Mouse (Mus musculus) embryonic fibroblast, embryonic 13.5 days (primary cell): ENCODE measurements around the gene Klra6. TPM values are rescaled to one million over a fixed set of nuclear protein-coding genes. Genes with fewer than 3 reads are reported as not detected.
"Not testable (repeated sequence)": the region's sequence is repeated elsewhere in the genome, so short reads cannot be mapped to it uniquely, and the experiment has no call there.

Source experiments
- H3K27ac ChIP-seq: 2 replicates; pipeline ENCODE4 v1.5.1; 2012; ENCODE audit warnings: low read length, control low read depth, inconsistent platforms; ENCODE audit not compliant: insufficient read depth
- H3K4me1 ChIP-seq: 2 replicates; pipeline ENCODE4 v1.6.1; 2011; ENCODE audit warnings: low read length; ENCODE audit not compliant: control insufficient read depth, insufficient read depth
- H3K4me3 ChIP-seq: 2 replicates; pipeline ENCODE4 v1.5.1; 2011; ENCODE audit warnings: mild to moderate bottlenecking, control low read depth, low read length; ENCODE audit not compliant: insufficient read depth
- CTCF ChIP-seq: IDR thresholded peaks from 2 replicates; pipeline ENCODE4 v1.5.1; 2011; ENCODE audit warnings: mild to moderate bottlenecking, control low read depth, low read length, moderate library complexity, borderline replicate concordance; ENCODE audit not compliant: insufficient read depth
- POLR2A ChIP-seq: IDR thresholded peaks from 2 replicates; pipeline ENCODE4 v1.6.1; 2011; ENCODE audit warnings: low read depth, mild to moderate bottlenecking, control low read depth, low read length, moderate library complexity
- polyA plus RNA-seq: library from polyadenylated mRNA; stranded (reverse); fragments of >200 nt; gene quantifications from 2 replicates; pipeline ENCODE4 v1.2.4, GENCODE M21; 2011; ENCODE audit warnings: low read depth; ENCODE audit not compliant: missing spikeins, insufficient read length

Klra6 gene
- polyA plus RNA-seq: not detected in 2 replicates

GRCm38 (mm10) chr6:130026854-130027253 is at the start of gene Klra6:
Gene Klra6, minus strand, starts transcription at chr6:130026954.
- TF ChIP-seq POLR2A (no peak), CTCF (no peak)
- H3K4me3 ChIP-seq: no peak within 1 kb of the TSS
- no peak within 1 kb of the TSS for H3K27ac ChIP-seq

GRCm38 (mm10) chr6:130067171-130067570 is 40.4 kb upstream of the Klra6 start, which contains the start of gene Klra4:
Gene Klra4, minus strand, starts transcription at chr6:130067271.
- not testable (repeated sequence) for H3K4me1 ChIP-seq, H3K27ac ChIP-seq, H3K4me3 ChIP-seq

More at GRCm38 (mm10) chr6:130026854-130027253, at the start of gene Klra6:
- H3K4me1 ChIP-seq: no peaks in the 10 kb centered on the region

GRCm38 (mm10) chr6:130065196-130065595 is 38.4 kb upstream of the Klra6 start:
- Histone ChIP-seq H3K4me3 (no peak overlapping the region), H3K27ac (no peak overlapping the region), H3K4me1 (no peaks in the 10 kb centered on the region)
- no peak for TF ChIP-seq POLR2A
- no peak for TF ChIP-seq CTCF

GRCm38 (mm10) chr6:130035146-130035545 is 8.4 kb upstream of the Klra6 start:
- not testable (repeated sequence) for H3K4me3 ChIP-seq, H3K27ac ChIP-seq, H3K4me1 ChIP-seq

- not testable (repeated sequence) for H3K4me1 ChIP-seq, H3K4me3 ChIP-seq, H3K27ac ChIP-seq
These were observed 4.8 kb upstream of the Klra6 start for GRCm38 (mm10) chr6:130031493-130032089.

Other genes with a start within 250 kb of the Klra6 start
- not detected in 2 replicates for gene Gm156, start 242.7 kb downstream of the Klra6 start, polyA plus RNA-seq
- gene Gm17631, start 164.3 kb downstream of the Klra6 start, polyA plus RNA-seq: not detected in 2 replicates
- not detected in 2 replicates for gene Klra17, start 150.3 kb downstream of the Klra6 start, polyA plus RNA-seq
- not detected in 2 replicates for gene Klra5, start 109.3 kb downstream of the Klra6 start, polyA plus RNA-seq
- 0.42 and 2.4 TPM in 2 replicates for gene Klra4, start 40.3 kb upstream of the Klra6 start, polyA plus RNA-seq
- gene Klra8, start 102.9 kb upstream of the Klra6 start, polyA plus RNA-seq: not detected in 2 replicates
- not detected in 2 replicates for gene Klra9, start 166.2 kb upstream of the Klra6 start, polyA plus RNA-seq
- gene Klra7, start 206.4 kb upstream of the Klra6 start, polyA plus RNA-seq: not detected in 2 replicates